Mouse (Mus musculus) skeletal muscle tissue, adult 2 months (tissue): ENCODE data around the gene Sema3d.

ENCODE experiments used
- DNase-seq: peaks from one replicate; pipeline ENCODE4 v3.0.0-alpha.2; 2012; ENCODE audit warnings: low read depth, low spot score

Sema3d gene

DNA sequence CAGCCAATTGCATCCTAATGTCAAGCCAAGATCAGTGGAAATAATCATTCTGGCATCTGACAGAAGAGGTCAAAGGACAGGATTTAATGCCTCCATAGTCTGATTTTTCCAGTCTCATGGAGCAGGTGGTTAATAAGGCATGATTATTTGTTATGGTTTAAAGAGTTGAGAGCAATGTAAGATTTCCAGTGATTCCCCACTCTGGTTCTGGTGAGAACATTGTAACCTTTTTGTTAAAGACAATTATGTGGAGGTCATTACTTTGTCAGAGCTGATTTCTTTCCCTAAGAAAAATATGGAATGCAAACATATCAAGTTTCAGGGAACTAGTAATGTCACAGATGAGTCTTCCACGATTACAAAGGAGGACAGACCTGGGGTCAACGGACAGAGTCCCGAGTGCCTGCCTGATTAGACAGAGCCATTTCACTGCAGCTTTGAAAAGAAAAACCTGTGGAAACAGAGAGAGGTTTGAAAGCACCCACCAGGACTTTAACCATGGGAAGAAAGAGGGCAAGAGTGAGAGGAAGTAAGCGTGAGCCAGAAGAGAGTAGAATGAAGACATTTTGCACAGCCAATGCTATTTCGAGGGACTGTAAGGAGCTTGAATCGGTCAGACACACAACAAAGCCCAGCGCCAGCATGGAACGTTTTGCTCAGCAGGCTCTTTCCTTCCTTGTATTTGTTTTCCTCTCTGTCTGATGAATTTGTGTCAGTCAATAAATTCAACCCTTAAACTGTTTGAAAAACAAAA lies 251.2 kb downstream of the Sema3d start:
- no peak for DNase-seq

DNA sequence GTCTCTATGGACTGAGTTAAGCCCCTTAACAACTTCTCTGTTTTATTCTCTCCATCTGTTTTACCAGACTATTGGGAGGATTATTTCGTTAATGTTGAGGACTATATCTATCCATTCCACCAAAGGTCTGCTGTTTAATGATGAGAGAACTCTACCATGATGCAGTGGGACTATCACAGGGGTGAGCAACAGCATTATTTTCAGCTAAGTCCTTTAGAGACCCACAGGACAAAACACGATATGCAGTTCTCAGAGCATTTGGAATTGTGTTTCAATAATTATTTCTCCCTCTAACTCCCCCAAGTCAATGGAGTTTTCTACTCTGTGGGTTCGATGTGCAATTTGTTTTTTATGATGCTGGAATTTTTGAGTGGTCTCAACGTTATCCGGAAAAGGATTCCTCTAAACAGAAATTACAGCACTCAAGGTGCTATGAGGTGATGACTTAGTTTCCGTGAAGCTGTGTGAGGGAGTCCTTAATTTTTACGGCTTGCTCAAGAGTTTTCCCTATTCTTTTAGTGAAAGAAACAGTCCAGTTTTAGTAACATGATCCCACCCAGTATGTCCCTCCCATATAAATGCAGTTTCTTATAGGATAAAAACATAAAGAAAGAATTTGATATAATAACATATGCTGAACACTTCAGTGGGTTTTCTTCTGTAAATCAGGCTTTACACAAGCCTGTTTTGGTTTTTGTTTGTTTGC lies 254.7 kb downstream of the Sema3d start:
- no peak for DNase-seq
